ENCODE assay signal across 8 mouse cellular contexts in the genomic region with DNA sequence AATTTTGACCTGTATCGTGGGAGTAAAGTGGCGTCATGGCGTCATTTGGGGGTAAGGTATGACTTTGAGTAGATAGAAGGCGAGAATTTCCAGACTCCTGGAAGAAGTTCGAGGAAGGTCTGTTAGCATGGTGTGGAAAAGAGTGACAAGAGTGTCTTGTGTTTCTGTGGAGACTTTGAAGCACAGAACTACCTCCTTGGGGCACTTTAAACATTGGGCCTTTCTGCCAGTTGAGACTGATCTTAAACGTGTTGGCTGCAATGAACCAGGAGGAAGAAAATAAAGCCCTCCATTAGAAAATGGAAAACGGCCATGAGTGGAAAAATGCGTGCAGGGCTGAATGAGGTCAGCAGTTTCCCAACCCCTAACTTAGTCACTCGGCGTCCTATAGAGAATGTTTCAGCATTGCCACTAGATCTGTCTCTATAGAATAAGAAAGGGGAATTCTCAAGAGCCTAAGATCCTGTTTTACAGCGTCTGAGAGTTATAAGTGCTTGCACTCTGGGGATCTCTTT. TPM values are rescaled to one million over a fixed set of nuclear protein-coding genes. Genes with fewer than 3 reads are reported as not detected.
DNase-seq lines count a peak whose midpoint lies in the region; ATAC-seq and TF ChIP-seq lines count a peak whose summit lies in the region.

No protein-coding gene starts in this region.

- peak overlapping the region; percentile 71 for H3K4me3 ChIP-seq in kidney, embryonic 14.5 days (ENCODE audit: low read length)
- peak overlapping the region; percentile 75 for H3K4me3 ChIP-seq in cortical plate, adult 2 months (ENCODE audit: insufficient read depth, low read length)
- H3K4me3 ChIP-seq in midbrain, embryonic 16.5 days (ENCODE audit: low read depth, low read length): peak overlapping the region; percentile 65

- DNase-seq in kidney, postnatal 25 days: no peak
- peak; percentile 57 for DNase-seq in induced T-regulatory cell, adult 2 months (ENCODE audit: low read depth)
- DNase-seq in spleen, postnatal 4 days (ENCODE audit: low spot score in 2 of 2): no peak
- DNase-seq in urinary bladder, adult 2 months (ENCODE audit: low spot score): no peak
- no peak for DNase-seq in urinary bladder, postnatal 10 days (ENCODE audit: low spot score)

- TF ChIP-seq POLR2A in cortical plate, adult 2 months (IDR thresholded peaks at IDR 0.05; ENCODE audit: extremely low read depth, insufficient read depth, low read length): no peak

- peak overlapping the region; percentile 81 for H3K9ac ChIP-seq in kidney, embryonic 14.5 days (ENCODE audit: low read depth, low read length)
- peak overlapping the region; percentile 82 for H3K9ac ChIP-seq in midbrain, embryonic 16.5 days (ENCODE audit: low read depth, low read length)

- no peak overlapping the region for H3K27ac ChIP-seq in kidney, embryonic 14.5 days (ENCODE audit: low read depth, low read length)
- H3K27ac ChIP-seq in cortical plate, adult 2 months (ENCODE audit: insufficient read depth, low read length): no peak overlapping the region
- H3K27ac ChIP-seq in midbrain, embryonic 16.5 days (ENCODE audit: low read length): no peak overlapping the region

- peaks cover 15% of the 10 kb centered on the region for H3K4me1 ChIP-seq in kidney, embryonic 14.5 days (ENCODE audit: control insufficient read depth, insufficient read depth, low read length)
- H3K4me1 ChIP-seq in cortical plate, adult 2 months (ENCODE audit: control insufficient read depth, insufficient read depth, low read length): no peaks in the 10 kb centered on the region; the same call in 1 of the 2 replicates
- peaks cover 18% of the 10 kb centered on the region for H3K4me1 ChIP-seq in midbrain, embryonic 16.5 days (ENCODE audit: control insufficient read depth, insufficient read depth, low read length)

- H3K4me2 ChIP-seq in kidney, embryonic 14.5 days (replicated peaks; ENCODE audit: low read depth, low read length): peak overlapping the region; percentile 87
- H3K4me2 ChIP-seq in midbrain, embryonic 16.5 days (ENCODE audit: low read length): peak overlapping the region; percentile 80

- WGBS in kidney, embryonic 14.5 days: 8% methylated on average over 11 of the region's 11 CpGs
- 11% methylated on average over 11 of the region's 11 CpGs for WGBS in midbrain, embryonic 16.5 days

- no peaks in the 10 kb centered on the region for H3K27me3 ChIP-seq in kidney, embryonic 14.5 days (ENCODE audit: control insufficient read depth, insufficient read depth, low read length)
- H3K27me3 ChIP-seq in midbrain, embryonic 16.5 days (ENCODE audit: control insufficient read depth, insufficient read depth, low read depth, low read length): no peaks in the 10 kb centered on the region

- peaks cover 26% of the 10 kb centered on the region for H3K36me3 ChIP-seq in kidney, embryonic 14.5 days (ENCODE audit: control insufficient read depth, insufficient read depth, low read length)
- 0 out of 2 replicates have a peak, but pooled peaks cover 4% of the 10 kb centered on the region for H3K36me3 ChIP-seq in midbrain, embryonic 16.5 days (ENCODE audit: control insufficient read depth, insufficient read depth, low read length)

- ATAC-seq in kidney, embryonic 14.5 days (ENCODE audit: low FRiP score, low TSS enrichment): no peak
- ATAC-seq in midbrain, embryonic 16.5 days: no peak

- TF ChIP-seq CTCF in cortical plate, adult 2 months (IDR thresholded peaks at IDR 0.05; ENCODE audit: extremely low read depth, insufficient read depth, low read length): no peak

- no peaks in the 10 kb centered on the region for H3K9me3 ChIP-seq in kidney, embryonic 14.5 days (ENCODE audit: control insufficient read depth, low read length)
- no peaks in the 10 kb centered on the region for H3K9me3 ChIP-seq in midbrain, embryonic 16.5 days (replicated peaks; ENCODE audit: control insufficient read depth, low read length, poor library complexity, severe bottlenecking)

RNA-seq across cellular contexts. Expression of a gene that starts 1.0 kb away (rescaled TPM):
- 67.7 and 110 TPM in 2 replicates for polyA plus RNA-seq in kidney, embryonic 14.5 days (2014; fragmentation: Nextera tagmentation; extraction: Ambion mirVana)
- polyA plus RNA-seq in cortical plate, adult 2 months (2012; rRNA removed): 73.4 and 78.5 TPM in 2 replicates
- polyA plus RNA-seq in midbrain, embryonic 16.5 days (2015; fragmentation: Nextera tagmentation; extraction: Ambion mirVana): 50.5 and 54.1 TPM in 2 replicates
- polyA plus RNA-seq in urinary bladder, adult 2 months (2012; rRNA removed): 115 and 117 TPM in 2 replicates

RNA-seq across cellular contexts. Expression of a gene that starts 26.8 kb away (rescaled TPM):
- not detected in 2 replicates for polyA plus RNA-seq in kidney, embryonic 14.5 days (2014; fragmentation: Nextera tagmentation; extraction: Ambion mirVana)
- 0.17 and 0.34 TPM in 2 replicates for polyA plus RNA-seq in cortical plate, adult 2 months (2012; rRNA removed)
- polyA plus RNA-seq in midbrain, embryonic 16.5 days (2015; fragmentation: Nextera tagmentation; extraction: Ambion mirVana): 1.4 and 1.6 TPM in 2 replicates
- polyA plus RNA-seq in urinary bladder, adult 2 months (2012; rRNA removed): 0.57 and 0.59 TPM in 2 replicates

RNA-seq across cellular contexts. Expression of a gene that starts 30.9 kb away (rescaled TPM):
- polyA plus RNA-seq in kidney, embryonic 14.5 days (2014; fragmentation: Nextera tagmentation; extraction: Ambion mirVana): 22.4 and 29.4 TPM in 2 replicates
- 44.7 and 48.8 TPM in 2 replicates for polyA plus RNA-seq in cortical plate, adult 2 months (2012; rRNA removed)
- 32.2 and 34.2 TPM in 2 replicates for polyA plus RNA-seq in midbrain, embryonic 16.5 days (2015; fragmentation: Nextera tagmentation; extraction: Ambion mirVana)
- polyA plus RNA-seq in urinary bladder, adult 2 months (2012; rRNA removed): 8.6 and 14.8 TPM in 2 replicates
